Mouse (Mus musculus): Measurements from ENCODE around the gene Dio1. TPM values are rescaled to one million over a fixed set of nuclear protein-coding genes. Genes with fewer than 3 reads are reported as not detected.

Gene Dio1
- total RNA-seq, 2 experiments from 2014 or later: not detected

DNA sequence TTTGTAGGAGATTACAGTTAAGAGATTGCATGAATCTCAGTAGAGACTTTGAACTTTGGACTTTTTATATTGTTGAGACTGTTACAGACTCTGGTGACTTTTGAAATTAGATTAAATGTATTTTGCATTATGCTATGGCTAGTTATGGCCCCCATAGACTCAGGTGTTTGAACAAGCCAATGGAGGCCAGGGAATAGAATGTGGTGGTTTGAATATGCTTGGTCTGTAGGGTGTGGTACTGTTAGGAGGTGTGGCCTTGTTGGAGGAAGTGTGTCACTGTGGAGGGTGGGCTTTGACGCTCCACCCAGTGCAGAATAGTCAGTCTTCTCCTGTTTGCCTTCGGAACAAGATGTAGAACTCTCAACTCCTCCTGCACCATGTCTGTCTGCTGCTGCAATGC, 16.1 kb upstream of the Dio1 start:
- no peak for TF ChIP-seq CTCF (conservative IDR thresholded peaks at IDR 0.05)
- no peak for DNase-seq (ENCODE audit: low spot score in 2 of 2)
- no peak overlapping the region for H3K4me3 ChIP-seq

GRCm38 (mm10) chr4:107321041-107321440, 14.1 kb upstream of the Dio1 start:
- Histone ChIP-seq H3K4me3 (no peak overlapping the region), H3K27ac (no peak overlapping the region)
- no peak for DNase-seq (ENCODE audit: low spot score in 2 of 2)
- TF ChIP-seq CTCF (conservative IDR thresholded peaks at IDR 0.05): no peak

More for the DNA sequence above, 16.1 kb upstream of the Dio1 start:
- H3K27ac ChIP-seq: no peak overlapping the region

- no peak overlapping the region for H3K27ac ChIP-seq
- DNase-seq (ENCODE audit: low spot score in 2 of 2): no peak
- H3K4me3 ChIP-seq: no peak overlapping the region
- TF ChIP-seq CTCF (conservative IDR thresholded peaks at IDR 0.05): no peak
Observed at GRCm38 (mm10) chr4:107318646-107319045, 11.7 kb upstream of the Dio1 start.

- TF ChIP-seq CTCF (conservative IDR thresholded peaks at IDR 0.05): no peak
- DNase-seq (ENCODE audit: low spot score in 2 of 2): no peak
- H3K27ac ChIP-seq: peak overlapping the region; percentile 86
- H3K4me3 ChIP-seq: peak overlapping the region; percentile 80
Observed at GRCm38 (mm10) chr4:107314479-107314805, 7.5 kb upstream of the Dio1 start.

- peak; percentile 86 to 91 for DNase-seq (ENCODE audit: low spot score in 2 of 2)
- TF ChIP-seq CTCF (conservative IDR thresholded peaks at IDR 0.05): peak; percentile 64
- H3K4me3 ChIP-seq: peak within 1 kb of the TSS; percentile 80
- H3K27ac ChIP-seq: peak within 1 kb of the TSS; percentile 86
Observed at GRCm38 (mm10) chr4:107313690-107314478, 6.9 kb upstream of the Dio1 start, which contains the start of gene Yipf1. Yipf1 (plus strand) TSS chr4:107314363.

GRCm38 (mm10) chr4:107303531-107303930, 3.4 kb downstream of the Dio1 start:
- no peak overlapping the region for H3K27ac ChIP-seq
- DNase-seq (ENCODE audit: low spot score in 2 of 2): no peak
- TF ChIP-seq CTCF (conservative IDR thresholded peaks at IDR 0.05): no peak
- H3K4me3 ChIP-seq: no peak overlapping the region

- no peak for DNase-seq (ENCODE audit: low spot score in 2 of 2)
- H3K4me3 ChIP-seq: no peak overlapping the region
- no peak for TF ChIP-seq CTCF (conservative IDR thresholded peaks at IDR 0.05)
Observed at GRCm38 (mm10) chr4:107302832-107303231, 4.1 kb downstream of the Dio1 start.

GRCm38 (mm10) chr4:107302221-107302620, 4.7 kb downstream of the Dio1 start:
- H3K4me3 ChIP-seq: no peak overlapping the region
- DNase-seq (ENCODE audit: low spot score in 2 of 2): no peak
- H3K27ac ChIP-seq: no peak overlapping the region
- TF ChIP-seq CTCF (conservative IDR thresholded peaks at IDR 0.05): no peak

More at GRCm38 (mm10) chr4:107302832-107303231, 4.1 kb downstream of the Dio1 start:
- H3K27ac ChIP-seq: no peak overlapping the region

- DNase-seq (ENCODE audit: low spot score in 2 of 2): no peak
- H3K27ac ChIP-seq: no peak overlapping the region
- no peak overlapping the region for H3K4me3 ChIP-seq
- TF ChIP-seq CTCF (conservative IDR thresholded peaks at IDR 0.05): no peak
Observed at GRCm38 (mm10) chr4:107300902-107301555, 5.9 kb downstream of the Dio1 start.

GRCm38 (mm10) chr4:107300371-107300770, 6.6 kb downstream of the Dio1 start:
- Histone ChIP-seq H3K27ac (no peak overlapping the region), H3K4me3 (no peak overlapping the region)
- no peak for TF ChIP-seq CTCF (conservative IDR thresholded peaks at IDR 0.05)
- no peak for DNase-seq (ENCODE audit: low spot score in 2 of 2)

DNA sequence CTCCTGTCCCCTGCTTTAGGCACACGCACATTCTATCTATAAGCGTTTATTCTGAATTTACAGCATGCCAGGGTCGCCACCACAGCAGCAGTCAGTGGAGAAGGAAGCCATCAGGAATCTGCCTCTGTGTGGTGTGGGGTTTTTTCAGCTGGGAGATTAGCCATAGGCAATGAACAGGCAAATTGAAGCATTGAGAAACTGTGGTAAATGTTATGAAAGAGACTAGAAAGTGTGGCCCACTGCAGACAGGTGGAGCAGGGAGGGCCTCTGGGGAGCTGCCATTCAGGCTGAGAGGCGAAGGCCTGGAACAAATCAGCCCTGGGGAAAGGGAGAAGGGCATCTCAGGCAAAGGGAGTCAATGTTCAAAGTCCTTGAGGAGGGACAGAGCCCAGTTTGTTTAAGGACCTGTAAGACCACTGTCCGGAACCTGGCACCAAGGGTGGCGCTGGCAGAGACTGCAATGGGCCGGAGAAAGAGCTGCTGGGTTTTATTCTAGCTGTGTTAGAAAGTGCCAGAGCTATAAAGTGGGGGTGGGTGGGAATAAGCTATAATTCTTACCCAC, 7.1 kb downstream of the Dio1 start:
- TF ChIP-seq CTCF (conservative IDR thresholded peaks at IDR 0.05): no peak
- Histone ChIP-seq H3K27ac (no peak overlapping the region), H3K4me3 (no peak overlapping the region)
- no peak for DNase-seq (ENCODE audit: low spot score in 2 of 2)

- no peak for TF ChIP-seq CTCF (conservative IDR thresholded peaks at IDR 0.05)
- DNase-seq (ENCODE audit: low spot score in 2 of 2): no peak
- Histone ChIP-seq H3K27ac (no peak overlapping the region), H3K4me3 (no peak overlapping the region)
Observed at GRCm38 (mm10) chr4:107298071-107298606, 8.8 kb downstream of the Dio1 start.

DNA sequence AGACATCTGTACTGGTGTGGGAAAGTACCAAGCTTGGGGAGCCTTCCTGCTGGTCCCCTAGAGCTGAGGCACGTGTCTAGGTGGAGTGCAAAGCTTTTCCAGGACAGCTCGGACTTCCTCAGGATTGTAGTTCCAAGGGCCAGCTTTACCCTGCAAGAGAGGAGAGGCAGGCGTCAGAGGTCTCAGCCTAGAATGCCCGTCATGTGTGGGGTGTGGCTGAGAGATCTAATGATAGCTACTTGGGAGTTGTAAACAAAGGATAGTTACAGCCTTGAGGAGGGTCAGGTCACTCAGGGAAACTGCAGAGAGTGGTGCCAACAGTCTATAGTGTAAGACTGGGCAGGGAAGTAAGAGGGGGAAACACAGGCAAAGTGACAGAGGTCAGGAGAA, 14.7 kb downstream of the Dio1 start:
- TF ChIP-seq CTCF (conservative IDR thresholded peaks at IDR 0.05): no peak
- no peak for DNase-seq (ENCODE audit: low spot score in 2 of 2)
- H3K27ac ChIP-seq: peak overlapping the region; percentile 87
- no peak overlapping the region for H3K4me3 ChIP-seq

Data from layer of hippocampus, adult 2 months (tissue).